Mouse (Mus musculus) liver, embryonic 11.5 days (tissue): ENCODE data around the gene Tbcd. TPM values are rescaled to one million over a fixed set of nuclear protein-coding genes. Genes with fewer than 3 reads are reported as not detected.

ENCODE experiments used
- ATAC-seq: fragments of 200-750 bp; cut with Nextera tagmentation; replicated peaks from 2 replicates; pipeline ENCODE4 v1.8.0; 2017; ENCODE audit warnings: moderate number of reproducible peaks, mild to moderate bottlenecking, moderate TSS enrichment, moderate library complexity; ENCODE audit not compliant: low FRiP score
- DNase-seq: peaks from one replicate; pipeline ENCODE4 v3.0.0-alpha.2; 2017; ENCODE audit warnings: low spot score
- H3K27ac ChIP-seq: fragments of 300-500 bp; sonication (generic); 2 replicates; pipeline ENCODE4 v1.5.1; 2014; ENCODE audit warnings: mild to moderate bottlenecking, low read depth, low read length, control low read depth
- H3K27me3 ChIP-seq: fragments of 300-500 bp; sonication (generic); replicated peaks from 2 replicates; pipeline ENCODE4 v1.6.1; 2014; ENCODE audit warnings: low read length, mixed read lengths; ENCODE audit not compliant: control insufficient read depth, insufficient read depth
- H3K36me3 ChIP-seq: fragments of 300-500 bp; sonication (generic); 2 replicates; pipeline ENCODE4 v1.6.1; 2014; ENCODE audit warnings: mild to moderate bottlenecking, low read length, moderate library complexity, mixed read lengths; ENCODE audit not compliant: control insufficient read depth, insufficient read depth
- H3K4me1 ChIP-seq: fragments of 300-500 bp; sonication (generic); replicated peaks from 2 replicates; pipeline ENCODE4 v1.6.1; 2014; ENCODE audit warnings: low read length, mixed read lengths; ENCODE audit not compliant: control insufficient read depth, insufficient read depth
- H3K4me2 ChIP-seq: fragments of 300-500 bp; sonication (generic); 2 replicates; pipeline ENCODE4 v1.6.1; 2014; ENCODE audit warnings: mild to moderate bottlenecking, control low read depth, moderate library complexity
- H3K4me3 ChIP-seq: fragments of 300-500 bp; sonication (generic); 2 replicates; pipeline ENCODE4 v1.5.1; 2014; ENCODE audit warnings: low read depth, low read length, control low read depth
- H3K9ac ChIP-seq: fragments of 300-500 bp; sonication (generic); 2 replicates; pipeline ENCODE4 v1.6.1; 2014; ENCODE audit warnings: low read depth, low read length, control low read depth
- H3K9me3 ChIP-seq: fragments of 300-500 bp; sonication (generic); 2 replicates; pipeline ENCODE4 v1.6.1; 2016; ENCODE audit warnings: low read length, inconsistent platforms, mixed read lengths; ENCODE audit not compliant: control insufficient read depth
- WGBS: fragments of 180-500 bp; shearing (Covaris S2); extraction: QIAGEN DNeasy Blood & Tissue Kit; methylation state at CpG from one replicate; pipeline ENCODE4 v1.1.7; 2014; 5-methylcytosine and 5-hydroxymethylcytosine counted together
- polyA plus RNA-seq: library from polyadenylated mRNA; unstranded; fragments of >200 nt; fragmentation: Nextera tagmentation; extraction: Ambion mirVana; gene quantifications from 2 replicates; pipeline ENCODE4 v1.2.1, GENCODE M21; 2014

Tbcd gene
- polyA plus RNA-seq, 1 experiment from 2014 or later, result 35.9 TPM

GRCm38 (mm10) chr11:121500595-121500994 lies 48.8 kb downstream of the Tbcd start:
- ATAC-seq (no peak), DNase-seq (no peak)
- Histone ChIP-seq H3K9me3 (no peaks in the 10 kb centered on the region), H3K9ac (no peak overlapping the region), H3K4me3 (no peak overlapping the region), H3K27me3 (no peaks in the 10 kb centered on the region), H3K4me2 (no peak overlapping the region), H3K4me1 (peaks cover 4% of the 10 kb centered on the region), H3K27ac (no peak overlapping the region), H3K36me3 (peaks cover 16% of the 10 kb centered on the region)

DNA sequence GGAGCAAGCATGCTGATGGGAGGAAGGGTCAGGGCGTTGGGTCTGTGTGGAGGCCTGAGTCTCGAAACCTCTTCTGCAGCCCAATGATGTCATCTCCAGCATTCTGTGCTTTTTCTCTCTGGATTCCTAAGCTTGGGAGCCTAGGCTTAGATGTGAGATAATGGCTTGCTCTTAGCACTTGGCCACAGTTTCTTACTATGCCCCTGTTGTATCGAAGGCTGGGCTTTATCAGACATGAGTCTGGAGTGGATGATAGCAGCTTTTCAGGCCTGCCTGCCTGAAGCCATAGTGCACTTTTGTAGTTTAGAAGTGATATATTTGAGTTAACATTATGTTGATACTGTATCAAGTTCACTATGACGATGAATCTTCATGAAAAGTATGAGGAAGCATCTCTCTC lies 49.8 kb downstream of the Tbcd start:
- H3K27me3 ChIP-seq, result no peaks in the 10 kb centered on the region
- WGBS, result 76% methylated on average over 4 of the region's 4 CpGs

GRCm38 (mm10) chr11:121502000-121502860 lies 50.5 kb downstream of the Tbcd start:
- Histone ChIP-seq H3K4me2 (no peak overlapping the region), H3K9me3 (no peaks in the 10 kb centered on the region), H3K36me3 (peaks cover 18% of the 10 kb centered on the region), H3K27me3 (no peaks in the 10 kb centered on the region), H3K27ac (no peak overlapping the region), H3K4me1 (peaks cover 4% of the 10 kb centered on the region), H3K4me3 (no peak overlapping the region), H3K9ac (no peak overlapping the region)
- WGBS, result 83% methylated on average over 4 of the region's 4 CpGs
- ATAC-seq (no peak), DNase-seq (no peak)

More for the DNA sequence above, 49.8 kb downstream of the Tbcd start:
- no peak overlapping the region for H3K4me3 ChIP-seq
- H3K9ac ChIP-seq, result no peak overlapping the region
- DNase-seq, result no peak
- H3K36me3 ChIP-seq, result peaks cover 18% of the 10 kb centered on the region
- H3K9me3 ChIP-seq, result no peaks in the 10 kb centered on the region
- peaks cover 4% of the 10 kb centered on the region for H3K4me1 ChIP-seq
- no peak overlapping the region for H3K4me2 ChIP-seq
- no peak for ATAC-seq
- H3K27ac ChIP-seq, result no peak overlapping the region

GRCm38 (mm10) chr11:121508478-121508877 lies 56.7 kb downstream of the Tbcd start:
- Histone ChIP-seq H3K4me1 (no peaks in the 10 kb centered on the region; the same call in none of the 2 replicates), H3K36me3 (peaks cover 6% of the 10 kb centered on the region), H3K4me2 (no peak overlapping the region), H3K27me3 (no peaks in the 10 kb centered on the region), H3K27ac (no peak overlapping the region), H3K9me3 (no peaks in the 10 kb centered on the region), H3K9ac (no peak overlapping the region), H3K4me3 (no peak overlapping the region)
- ATAC-seq, result no peak
- WGBS, result 67% methylated on average over 4 of the region's 4 CpGs
- DNase-seq, result no peak

DNA sequence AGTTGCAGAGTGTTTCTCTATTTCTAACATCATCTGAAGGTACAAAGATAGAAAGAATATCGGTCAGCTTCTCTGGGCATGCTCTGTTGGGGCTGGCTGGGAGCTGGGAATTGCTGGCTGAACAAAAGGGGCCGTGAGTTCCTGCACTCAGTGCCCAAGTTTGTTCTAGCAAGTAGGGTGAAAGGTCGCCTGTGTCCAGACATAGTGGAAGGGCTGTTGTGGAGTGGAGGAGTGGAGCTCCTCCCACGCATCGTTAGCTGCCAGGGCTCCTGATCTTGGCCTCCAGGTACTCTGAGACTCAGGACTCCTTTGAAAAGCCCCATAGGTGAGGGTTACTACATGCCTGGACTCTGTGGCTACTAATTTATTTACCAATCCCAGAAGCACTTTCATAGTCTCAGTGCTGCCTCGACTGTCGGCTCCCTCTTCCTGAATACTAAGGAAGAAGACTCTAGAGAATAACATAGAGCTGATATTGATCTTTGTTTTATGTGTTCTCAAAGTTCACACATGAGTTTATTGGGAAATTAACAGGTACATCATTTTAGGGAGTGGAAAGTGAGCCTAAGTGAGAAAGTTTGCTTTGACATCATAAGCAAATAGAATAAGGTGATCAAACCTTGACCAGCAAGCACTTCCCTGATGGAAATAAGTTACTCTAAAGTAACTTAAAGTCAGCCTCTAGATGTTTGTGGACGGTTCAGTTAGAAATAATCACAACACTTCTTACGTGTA lies 58.9 kb downstream of the Tbcd start:
- 75% methylated on average over 9 of the region's 9 CpGs for WGBS
- Histone ChIP-seq H3K27me3 (no peaks in the 10 kb centered on the region), H3K4me3 (no peak overlapping the region), H3K9me3 (no peaks in the 10 kb centered on the region), H3K4me2 (no peak overlapping the region), H3K36me3 (peaks cover under 1% of the 10 kb centered on the region; the same call in 1 of the 2 replicates), H3K4me1 (no peaks in the 10 kb centered on the region; the same call in 1 of the 2 replicates), H3K27ac (no peak overlapping the region), H3K9ac (no peak overlapping the region)
- ATAC-seq (no peak), DNase-seq (no peak)

GRCm38 (mm10) chr11:121512896-121513572 lies 61.3 kb downstream of the Tbcd start:
- Histone ChIP-seq H3K27ac (no peak overlapping the region), H3K4me1 (no peaks in the 10 kb centered on the region; the same call in 1 of the 2 replicates), H3K9me3 (no peaks in the 10 kb centered on the region), H3K9ac (no peak overlapping the region), H3K4me2 (no peak overlapping the region), H3K27me3 (no peaks in the 10 kb centered on the region), H3K4me3 (no peak overlapping the region), H3K36me3 (no peaks in the 10 kb centered on the region; the same call in 1 of the 2 replicates)
- ATAC-seq (no peak), DNase-seq (no peak)
- WGBS, result 88% methylated on average over 8 of the region's 8 CpGs

DNA sequence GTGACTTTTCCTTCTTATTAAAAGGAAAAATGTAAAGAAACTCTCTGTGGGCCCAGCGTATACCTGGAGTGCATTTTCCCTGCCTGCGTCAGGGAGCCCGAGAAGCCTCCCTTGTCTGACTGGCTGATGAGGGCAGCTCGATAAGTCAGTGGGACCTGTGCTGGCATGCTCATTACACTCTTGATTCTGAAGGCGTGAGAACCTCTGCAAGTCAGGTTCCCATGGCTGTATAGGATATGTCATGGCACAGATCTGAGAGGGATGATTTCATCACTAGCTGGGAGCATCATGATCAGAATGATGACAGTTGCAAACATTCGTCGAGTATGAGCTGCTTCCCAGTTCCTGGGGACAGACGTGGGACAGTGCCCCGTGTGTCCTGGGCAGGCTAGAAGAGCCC lies 64.2 kb downstream of the Tbcd start:
- H3K4me1 ChIP-seq, result no peaks in the 10 kb centered on the region
- no peak overlapping the region for H3K4me3 ChIP-seq
- no peaks in the 10 kb centered on the region for H3K36me3 ChIP-seq
- WGBS, result 88% methylated on average over 9 of the region's 9 CpGs
- no peak overlapping the region for H3K4me2 ChIP-seq
- H3K9me3 ChIP-seq, result no peaks in the 10 kb centered on the region
- ATAC-seq, result no peak
- no peaks in the 10 kb centered on the region for H3K27me3 ChIP-seq
- no peak overlapping the region for H3K9ac ChIP-seq
- DNase-seq, result no peak
- H3K27ac ChIP-seq, result no peak overlapping the region

GRCm38 (mm10) chr11:121516906-121517305 lies 65.2 kb downstream of the Tbcd start:
- no peak overlapping the region for H3K4me3 ChIP-seq
- H3K4me1 ChIP-seq, result no peaks in the 10 kb centered on the region
- no peak overlapping the region for H3K4me2 ChIP-seq
- 89% methylated on average over 3 of the region's 3 CpGs for WGBS
- DNase-seq (no peak), ATAC-seq (no peak)
- no peak overlapping the region for H3K9ac ChIP-seq
- no peak overlapping the region for H3K27ac ChIP-seq
- H3K27me3 ChIP-seq, result no peaks in the 10 kb centered on the region
- no peaks in the 10 kb centered on the region for H3K36me3 ChIP-seq
- no peaks in the 10 kb centered on the region for H3K9me3 ChIP-seq
